Mouse (Mus musculus) brain, embryonic 14.5 days (tissue): Measurements from ENCODE around the gene Ednrb.

ENCODE experiments used
- CTCF ChIP-seq: fragments of 200-500 bp; IDR thresholded peaks from 2 replicates; pipeline ENCODE4 v1.5.1; 2012; ENCODE audit warnings: inconsistent platforms, mild to moderate bottlenecking, moderate library complexity, borderline replicate concordance; ENCODE audit not compliant: insufficient read depth, insufficient read length; ENCODE audit errors: extremely low read depth
- POLR2A ChIP-seq: fragments of 200-500 bp; IDR thresholded peaks from 2 replicates; pipeline ENCODE4 v1.6.1; 2012; ENCODE audit warnings: mild to moderate bottlenecking, inconsistent platforms, borderline replicate concordance; ENCODE audit not compliant: poor library complexity, insufficient read depth, insufficient read length, severe bottlenecking; ENCODE audit errors: extremely low read depth

DNA sequence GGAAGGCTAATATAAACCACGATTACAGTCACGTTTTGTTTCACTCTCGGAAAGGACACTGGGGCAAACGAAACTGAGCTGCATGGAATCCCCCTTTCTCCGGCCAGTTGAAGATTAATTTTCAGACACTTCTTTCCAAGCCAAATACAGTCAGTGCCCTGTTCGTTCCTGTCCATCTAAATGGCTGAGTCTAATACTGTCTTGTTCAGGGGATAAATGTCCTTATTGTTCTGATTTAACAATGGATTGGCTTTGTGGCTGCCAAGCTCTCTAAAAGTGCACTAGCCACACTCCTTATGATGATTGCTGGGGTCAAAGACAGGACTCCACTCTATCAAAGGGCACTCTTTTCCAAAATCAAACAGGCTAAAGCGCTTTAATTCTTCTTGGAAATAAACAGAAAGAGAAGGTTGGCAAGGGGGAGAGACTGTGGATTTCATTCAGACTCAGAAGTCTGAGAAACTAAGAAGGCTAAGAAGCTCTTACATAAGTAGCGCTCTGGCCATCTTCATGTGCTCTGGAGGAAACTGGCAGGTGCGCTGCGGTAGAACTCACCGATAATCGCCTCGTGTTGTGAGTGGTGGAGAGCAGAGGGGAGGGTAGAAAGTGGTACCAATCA is 65.6 kb downstream of the Ednrb start:
- no peak for TF ChIP-seq CTCF
- TF ChIP-seq POLR2A, result no peak
